Mouse (Mus musculus) stomach, embryonic 16.5 days (tissue): ENCODE results near the gene Aacs. TPM values are rescaled to one million over a fixed set of nuclear protein-coding genes. Genes with fewer than 3 reads are reported as not detected.
A peak's percentile ranks its signal among the peaks of the same experiment; 100 is the strongest.

Source experiments
- ATAC-seq: fragments of 200-750 bp; cut with Nextera tagmentation; 2 replicates; pipeline ENCODE4 v1.8.0; 2017; ENCODE audit warnings: moderate number of reproducible peaks, moderate TSS enrichment; ENCODE audit not compliant: insufficient read depth, low FRiP score
- H3K27ac ChIP-seq: fragments of 300-500 bp; sonication (generic); 2 replicates; pipeline ENCODE4 v1.5.1; 2014; ENCODE audit warnings: low read length
- H3K27me3 ChIP-seq: fragments of 300-500 bp; sonication (generic); 2 replicates; pipeline ENCODE4 v1.6.1; 2014; ENCODE audit warnings: low read length, control low read depth, mixed read lengths; ENCODE audit not compliant: control insufficient read depth, insufficient read depth
- H3K36me3 ChIP-seq: fragments of 300-500 bp; sonication (generic); 2 replicates; pipeline ENCODE4 v1.6.1; 2014; ENCODE audit warnings: low read length; ENCODE audit not compliant: control insufficient read depth, insufficient read depth
- H3K4me1 ChIP-seq: fragments of 300-500 bp; sonication (generic); 2 replicates; pipeline ENCODE4 v1.6.1; 2014; ENCODE audit warnings: low read length, control low read depth, mixed read lengths; ENCODE audit not compliant: control insufficient read depth, insufficient read depth
- H3K4me2 ChIP-seq: fragments of 300-500 bp; sonication (generic); 2 replicates; pipeline ENCODE4 v1.6.1; 2014; ENCODE audit warnings: low read depth, low read length, mixed read lengths
- H3K4me3 ChIP-seq: fragments of 300-500 bp; sonication (generic); replicated peaks from 2 replicates; pipeline ENCODE4 v1.5.1; 2014; ENCODE audit warnings: mild to moderate bottlenecking, low read length
- H3K9ac ChIP-seq: fragments of 300-500 bp; sonication (generic); 2 replicates; pipeline ENCODE4 v1.6.1; 2014; ENCODE audit warnings: low read length
- H3K9me3 ChIP-seq: fragments of 300-500 bp; sonication (generic); replicated peaks from 2 replicates; pipeline ENCODE4 v1.6.1; 2016; ENCODE audit warnings: low read length, control low read depth; ENCODE audit not compliant: control insufficient read depth
- WGBS: fragments of 180-500 bp; shearing (Covaris S2); extraction: QIAGEN DNeasy Blood & Tissue Kit; methylation state at CpG from one replicate; pipeline ENCODE4 v1.1.7; 2014; 5-methylcytosine and 5-hydroxymethylcytosine counted together
- polyA plus RNA-seq: library from polyadenylated mRNA; unstranded; fragments of >200 nt; fragmentation: Nextera tagmentation; extraction: Ambion mirVana; gene quantifications from 2 replicates; pipeline ENCODE4 v1.2.1, GENCODE M21; 2015

Gene Aacs
- polyA plus RNA-seq, 1 experiment from 2014 or later: 75.4 TPM

GRCm38 (mm10) chr5:125457538-125457937, 18.1 kb upstream of the Aacs start:
- Histone ChIP-seq H3K4me1 (no peaks in the 10 kb centered on the region), H3K27me3 (no peaks in the 10 kb centered on the region), H3K4me3 (no peak overlapping the region), H3K27ac (no peak overlapping the region), H3K9ac (no peak overlapping the region), H3K4me2 (no peak overlapping the region), H3K9me3 (no peaks in the 10 kb centered on the region), H3K36me3 (no peaks in the 10 kb centered on the region)
- ATAC-seq: no peak
- WGBS: 84% methylated on average over 6 of the region's 6 CpGs

DNA sequence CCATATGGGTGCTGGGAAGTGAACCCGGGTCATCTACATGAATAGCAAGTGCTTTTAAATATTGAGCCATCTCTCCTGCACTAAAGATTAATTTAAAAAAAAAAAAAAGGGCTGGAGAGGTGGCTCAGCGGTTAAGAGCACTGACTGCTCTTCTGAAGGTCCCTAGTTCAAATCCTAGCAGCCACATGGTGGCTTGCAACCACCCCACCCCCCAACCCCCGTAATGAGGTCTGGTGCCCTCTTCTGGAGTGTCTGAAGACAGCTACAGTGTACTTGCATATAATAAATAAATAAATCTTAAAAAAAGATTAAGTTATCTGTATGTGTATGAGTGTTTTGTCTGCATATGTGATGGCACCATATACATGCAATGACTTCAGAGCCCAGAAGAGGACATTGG, 15.0 kb upstream of the Aacs start:
- Histone ChIP-seq H3K4me1 (peaks cover 5% of the 10 kb centered on the region), H3K4me3 (no peak overlapping the region), H3K9ac (no peak overlapping the region), H3K9me3 (no peaks in the 10 kb centered on the region), H3K27me3 (no peaks in the 10 kb centered on the region), H3K36me3 (no peaks in the 10 kb centered on the region), H3K4me2 (no peak overlapping the region), H3K27ac (no peak overlapping the region)
- 69% methylated on average over 3 of the region's 3 CpGs for WGBS
- no peak for ATAC-seq

DNA sequence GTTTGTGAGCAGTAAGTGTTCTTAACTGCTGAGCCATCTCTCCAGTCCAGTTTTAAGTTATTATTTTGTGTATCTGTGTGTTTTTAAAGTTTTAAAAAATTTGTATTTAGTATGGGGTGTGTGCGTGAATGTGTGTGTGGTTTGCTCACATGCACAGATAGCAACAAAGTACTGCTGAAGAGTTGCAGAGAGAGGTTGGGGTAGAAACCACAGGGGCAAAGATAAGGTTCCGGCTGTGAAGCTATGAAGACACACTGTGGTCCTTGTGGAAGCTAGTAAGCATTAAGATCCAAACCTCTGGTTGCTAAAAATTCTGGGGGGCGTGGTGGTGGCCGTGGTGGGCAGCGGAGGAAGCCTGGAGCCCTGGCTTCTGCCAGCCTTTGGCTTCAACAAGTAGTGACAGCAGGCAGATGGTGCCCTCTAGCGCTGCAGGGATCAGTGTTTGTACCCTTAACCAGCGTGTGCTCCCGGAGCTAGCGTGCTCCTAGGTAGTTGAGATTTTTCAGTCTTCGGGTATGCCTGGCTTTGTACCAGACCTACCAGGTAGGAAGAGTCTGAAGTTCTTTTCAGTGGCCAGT, 13.7 kb upstream of the Aacs start:
- no peak overlapping the region for H3K4me2 ChIP-seq
- H3K36me3 ChIP-seq: no peaks in the 10 kb centered on the region
- H3K27ac ChIP-seq: no peak overlapping the region
- WGBS: 46% methylated on average over 10 of the region's 10 CpGs
- ATAC-seq: no peak
- H3K9me3 ChIP-seq: no peaks in the 10 kb centered on the region
- peaks cover 9% of the 10 kb centered on the region for H3K4me1 ChIP-seq
- H3K4me3 ChIP-seq: no peak overlapping the region
- H3K27me3 ChIP-seq: no peaks in the 10 kb centered on the region
- H3K9ac ChIP-seq: no peak overlapping the region

- Histone ChIP-seq H3K4me3 (peak overlapping the region; percentile 49), H3K27ac (peak overlapping the region; percentile 67), H3K4me2 (peak overlapping the region; percentile 67), H3K36me3 (no peaks in the 10 kb centered on the region), H3K27me3 (no peaks in the 10 kb centered on the region), H3K9me3 (no peaks in the 10 kb centered on the region), H3K4me1 (peaks cover 9% of the 10 kb centered on the region), H3K9ac (peak overlapping the region; percentile 46; the same call in 1 of the 2 replicates)
- 32% methylated on average over 7 of the region's 7 CpGs for WGBS
- no peak for ATAC-seq
Measured at GRCm38 (mm10) chr5:125465192-125465591, 10.4 kb upstream of the Aacs start.

DNA sequence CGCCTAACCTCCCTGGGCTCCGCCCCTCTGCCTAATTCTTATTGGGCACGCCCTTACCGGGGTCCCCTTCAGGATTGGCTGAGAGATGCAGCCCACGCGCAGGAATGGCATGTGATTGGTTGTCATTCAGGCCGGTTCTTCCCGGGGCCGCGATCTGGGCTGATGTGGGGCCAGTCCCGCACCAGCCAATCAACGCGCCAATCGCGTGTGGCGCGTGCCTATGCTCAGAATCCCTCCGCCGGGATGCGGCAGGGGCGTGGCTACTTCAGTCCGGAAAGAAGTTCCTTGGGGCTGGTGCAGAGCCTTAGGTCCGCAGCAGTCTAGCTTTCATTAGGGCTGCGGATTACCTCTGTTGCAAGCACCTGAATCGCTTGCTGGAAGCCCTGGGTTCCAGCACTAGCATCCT, 9.9 kb upstream of the Aacs start:
- ATAC-seq: peak; percentile 100
- no peaks in the 10 kb centered on the region for H3K36me3 ChIP-seq
- peaks cover 9% of the 10 kb centered on the region for H3K4me1 ChIP-seq
- no peaks in the 10 kb centered on the region for H3K9me3 ChIP-seq
- peak overlapping the region; percentile 67 for H3K4me2 ChIP-seq
- no peaks in the 10 kb centered on the region for H3K27me3 ChIP-seq
- H3K27ac ChIP-seq: peak overlapping the region; percentile 64; the same call in 1 of the 2 replicates
- H3K9ac ChIP-seq: peak overlapping the region; percentile 69
- WGBS: 0% methylated on average over 25 of the region's 25 CpGs
- H3K4me3 ChIP-seq: peak overlapping the region; percentile 49

DNA sequence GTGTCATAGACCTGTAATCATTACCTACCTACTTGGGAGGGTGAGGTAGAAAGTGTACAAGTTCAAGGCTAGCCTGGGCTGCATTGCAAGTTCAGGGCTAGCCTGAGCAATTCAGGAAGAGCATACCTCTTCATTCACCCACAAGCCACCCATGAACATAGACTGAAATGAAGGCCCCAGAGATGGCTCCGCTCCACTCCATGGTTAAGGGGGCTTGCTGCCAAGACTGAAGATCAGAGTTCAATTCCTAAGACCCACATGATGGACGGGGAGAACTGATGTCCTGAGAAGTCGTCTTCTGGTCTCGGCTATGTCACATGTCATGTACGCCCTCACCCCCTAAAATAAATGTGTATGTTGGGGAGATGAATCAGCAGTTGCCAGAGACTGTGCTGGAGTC, 9.1 kb upstream of the Aacs start:
- H3K27ac ChIP-seq: no peak overlapping the region
- ATAC-seq: no peak
- H3K9ac ChIP-seq: 0 out of 2 replicates have a peak overlapping the region, but pooled peaks have one; percentile 69
- no peak overlapping the region for H3K4me2 ChIP-seq
- no peak overlapping the region; the same call in 1 of the 2 replicates for H3K4me3 ChIP-seq
- H3K4me1 ChIP-seq: peaks cover 9% of the 10 kb centered on the region
- 84% methylated on average over 5 of the region's 5 CpGs for WGBS
- no peaks in the 10 kb centered on the region for H3K27me3 ChIP-seq
- H3K9me3 ChIP-seq: no peaks in the 10 kb centered on the region
- H3K36me3 ChIP-seq: no peaks in the 10 kb centered on the region

- no peak for ATAC-seq
- Histone ChIP-seq H3K4me2 (no peak overlapping the region), H3K9ac (no peak overlapping the region), H3K27ac (no peak overlapping the region), H3K9me3 (no peaks in the 10 kb centered on the region), H3K4me3 (no peak overlapping the region), H3K27me3 (no peaks in the 10 kb centered on the region), H3K36me3 (no peaks in the 10 kb centered on the region), H3K4me1 (peaks cover 9% of the 10 kb centered on the region)
- 88% methylated on average over 14 of the region's 14 CpGs for WGBS
Measured at GRCm38 (mm10) chr5:125467261-125467660, 8.4 kb upstream of the Aacs start.

DNA sequence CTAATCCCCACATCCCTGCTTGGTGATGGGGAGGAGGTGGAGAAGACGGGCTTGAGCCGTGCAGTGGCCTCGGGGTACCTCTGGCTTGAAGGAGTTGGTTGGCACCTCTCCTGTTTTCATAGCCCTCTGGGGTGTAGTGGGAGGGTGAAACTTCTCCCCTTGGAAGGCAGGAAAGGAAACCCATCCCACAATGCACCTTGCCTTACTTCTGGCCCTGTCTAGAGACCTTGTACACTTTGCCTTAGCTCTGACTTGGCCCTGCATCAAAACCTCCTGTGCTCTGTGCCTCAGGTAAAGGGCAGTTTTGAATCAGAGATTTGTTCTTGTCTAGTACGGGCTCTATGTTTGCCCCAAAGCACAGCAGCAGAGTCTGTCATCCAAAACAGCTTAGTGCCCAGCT, 4.9 kb upstream of the Aacs start:
- H3K27ac ChIP-seq: no peak overlapping the region

GRCm38 (mm10) chr5:125472796-125473475, 2.7 kb upstream of the Aacs start:
- no peak for ATAC-seq
- Histone ChIP-seq H3K4me1 (peaks cover 16% of the 10 kb centered on the region), H3K27ac (no peak overlapping the region), H3K27me3 (no peaks in the 10 kb centered on the region), H3K9me3 (no peaks in the 10 kb centered on the region), H3K36me3 (no peaks in the 10 kb centered on the region), H3K4me2 (no peak overlapping the region), H3K9ac (no peak overlapping the region), H3K4me3 (no peak overlapping the region)
- 71% methylated on average over 9 of the region's 9 CpGs for WGBS

More for the DNA sequence above, 4.9 kb upstream of the Aacs start:
- WGBS: 87% methylated on average over 4 of the region's 4 CpGs
- Histone ChIP-seq H3K9ac (no peak overlapping the region), H3K36me3 (no peaks in the 10 kb centered on the region), H3K27me3 (no peaks in the 10 kb centered on the region), H3K4me1 (0 out of 2 replicates have a peak, but pooled peaks cover 3% of the 10 kb centered on the region), H3K4me3 (no peak overlapping the region), H3K4me2 (no peak overlapping the region), H3K9me3 (no peaks in the 10 kb centered on the region)
- no peak for ATAC-seq
